Mouse (Mus musculus) neutrophil, adult 5-6 weeks (primary cell): ENCODE results near the gene Accsl. TPM values are rescaled to one million over a fixed set of nuclear protein-coding genes. Genes with fewer than 3 reads are reported as not detected.

Experiments used
- ATAC-seq: fragments of 151-379, 151-347 bp; 2 replicates; pipeline ENCODE4 v1.8.0; 2017; ENCODE audit warnings: mild to moderate bottlenecking, moderate TSS enrichment; ENCODE audit not compliant: insufficient number of reproducible peaks, poor library complexity, low FRiP score, severe bottlenecking; ENCODE audit errors: extremely low read depth
- total RNA-seq: library from RNA; stranded (forward); fragments of 200-1000 nt; gene quantifications from 2 replicates; pipeline ENCODE4 v1.2.3, GENCODE M21; 2017

Gene Accsl
- total RNA-seq, 1 experiment from 2014 or later: not detected

- ATAC-seq: peak; percentile 72
Measured at GRCm38 (mm10) chr2:93822045-93822749, 46.8 kb downstream of the Accsl start, which contains the start of gene Ext2. Ext2 (minus strand) TSS chr2:93822568.

GRCm38 (mm10) chr2:93817791-93818190, 51.2 kb downstream of the Accsl start:
- ATAC-seq: no peak

DNA sequence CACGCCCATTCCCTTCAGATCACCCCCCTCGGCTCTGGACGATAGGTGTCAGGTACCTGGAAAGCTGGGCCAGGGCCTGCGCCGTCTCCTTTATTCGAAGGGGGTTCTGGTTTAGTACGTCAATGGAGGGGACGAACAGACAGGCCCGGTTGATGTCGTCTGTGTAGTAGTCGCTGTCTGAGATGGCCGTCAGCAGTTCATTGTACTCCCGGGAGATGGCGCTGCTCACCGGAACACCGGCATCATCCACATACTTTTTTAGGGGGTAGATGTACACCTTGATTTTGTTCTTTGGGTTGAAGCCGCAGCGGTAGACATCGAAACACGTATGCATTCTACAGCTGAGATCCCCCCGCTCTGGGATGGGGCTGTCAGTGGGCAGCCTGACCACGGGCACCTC, 55.6 kb downstream of the Accsl start:
- no peak for ATAC-seq

DNA sequence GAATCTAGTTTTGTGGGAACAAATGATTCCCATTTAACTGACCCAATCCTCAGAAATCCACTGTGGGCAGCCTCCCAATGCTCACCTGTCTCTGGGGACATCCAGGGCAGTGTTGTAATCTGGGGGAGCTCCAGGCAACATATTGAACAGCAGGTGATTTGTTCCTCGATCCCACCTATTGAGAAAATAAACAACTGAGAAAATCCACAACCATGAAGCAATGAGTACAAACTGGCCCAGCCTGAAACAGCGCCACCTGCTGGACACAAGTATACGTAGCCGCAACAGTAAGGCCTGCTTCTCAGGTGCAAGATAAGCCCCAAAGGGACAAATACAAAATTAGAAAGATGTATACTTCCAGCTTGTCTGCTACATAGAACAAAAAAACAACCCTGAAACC, 57.1 kb downstream of the Accsl start:
- peak; percentile 42; the same call in 1 of the 2 replicates for ATAC-seq

DNA sequence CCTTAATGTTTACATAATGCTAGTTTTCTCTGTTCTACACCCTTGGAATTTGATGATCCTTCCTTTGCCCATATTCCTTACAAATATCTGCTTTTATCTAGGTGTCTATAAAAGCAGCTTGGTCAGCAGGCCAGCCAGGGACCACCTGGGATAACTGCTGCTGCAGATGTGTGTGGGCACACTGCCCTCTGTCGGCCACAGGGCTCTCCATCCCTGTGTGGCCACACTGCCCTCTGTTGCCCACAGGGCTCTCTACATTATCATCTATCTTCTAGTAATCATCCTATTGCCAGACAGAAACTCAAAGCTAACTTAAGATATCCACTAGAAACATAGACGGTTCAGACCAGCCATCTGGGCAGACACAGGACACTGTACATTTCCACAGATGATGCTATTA, 59.0 kb downstream of the Accsl start:
- ATAC-seq: no peak; the same call in 1 of the 2 replicates

DNA sequence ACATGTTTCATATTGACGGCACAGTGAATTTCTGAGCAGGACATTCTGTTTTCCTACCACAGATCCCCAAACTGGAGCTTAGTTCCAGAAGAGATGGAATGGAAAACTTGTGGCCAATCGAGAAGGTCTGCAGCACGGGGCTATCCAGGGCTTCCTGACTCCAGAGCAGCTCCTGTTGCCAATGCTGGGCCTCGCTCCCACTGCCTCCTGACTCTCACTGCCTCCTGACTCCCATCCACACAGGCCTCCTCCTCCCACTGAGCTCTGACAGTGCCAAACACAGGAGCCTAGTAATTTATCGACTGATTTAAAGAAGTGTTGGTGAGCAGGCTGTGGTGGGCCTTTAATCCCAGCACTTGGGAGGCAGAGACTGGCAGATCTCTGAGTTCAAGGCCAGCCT, 60.9 kb downstream of the Accsl start:
- no peak for ATAC-seq

- ATAC-seq: no peak
Measured at GRCm38 (mm10) chr2:93807440-93807839, 61.5 kb downstream of the Accsl start.

DNA sequence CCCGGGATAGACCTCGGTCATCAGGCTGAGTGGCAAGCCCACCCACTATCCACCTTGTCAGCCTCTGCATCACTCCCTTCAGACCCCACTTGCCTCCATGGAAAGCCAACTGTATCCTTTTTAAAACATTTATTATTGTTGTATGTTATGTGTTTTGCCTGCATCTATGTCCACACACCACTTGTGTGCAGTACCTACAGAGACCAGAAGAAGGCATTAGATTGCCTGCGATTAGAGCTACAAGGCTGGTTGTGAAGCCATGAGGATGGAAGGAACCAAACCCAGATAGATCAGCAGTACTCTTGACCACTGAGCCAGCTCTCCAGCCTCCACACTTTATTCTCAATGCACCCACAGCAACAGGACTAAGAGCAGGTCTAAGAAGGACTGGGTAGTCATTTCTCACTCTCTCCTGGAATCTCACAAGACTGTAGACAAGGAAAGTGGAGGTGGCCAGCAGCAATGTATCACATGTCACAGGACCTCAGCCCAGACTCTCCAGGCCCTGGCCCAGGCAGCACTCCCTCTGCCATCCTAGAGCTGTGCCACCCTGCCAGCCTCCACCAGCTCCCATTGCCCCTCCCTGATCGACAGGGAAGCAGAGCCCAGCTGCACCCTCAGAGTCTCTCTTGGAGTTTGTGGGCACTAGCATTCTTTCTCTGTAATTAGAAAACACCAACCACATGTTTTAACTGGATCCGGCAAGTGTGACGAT, 62.3 kb downstream of the Accsl start:
- no peak for ATAC-seq

- ATAC-seq: no peak
Measured at GRCm38 (mm10) chr2:93805523-93805922, 63.4 kb downstream of the Accsl start.

Other genes starting within 250 kb of the Accsl start
- gene Alx4, start 226.8 kb downstream of the Accsl start, total RNA-seq: not detected in 2 replicates
- gene Ext2, start 46.6 kb downstream of the Accsl start, total RNA-seq: 18.5 and 24.2 TPM in 2 replicates
- gene Accs, start 19.2 kb downstream of the Accsl start, total RNA-seq: 11.9 and 13.4 TPM in 2 replicates
- 0.49 TPM in 1 of 2 replicates, not detected in the other for gene Gm13889, start 88.0 kb upstream of the Accsl start, total RNA-seq
- gene Gm27027, start 127.2 kb upstream of the Accsl start, total RNA-seq: not detected in 2 replicates
- 31.2 and 32.0 TPM in 2 replicates for gene Alkbh3, start 141.7 kb upstream of the Accsl start, total RNA-seq